Mouse (Mus musculus): ENCODE data around the gene Gm29289.
"Not testable (repeated sequence)": the region's sequence is repeated elsewhere in the genome, so short reads cannot be mapped to it uniquely, and the experiment has no call there.

Gm29289 gene

GRCm38 (mm10) chrY:2932282-2932681, at the start of gene Gm29289:
Gene Gm29289 (plus strand): TSS chrY:2932582.
- DNase-seq: not testable (repeated sequence)

- not testable (repeated sequence) for DNase-seq
Observed at GRCm38 (mm10) chrY:2900689-2901088, 31.7 kb upstream of the Gm29289 start, which contains the start of gene Gm10352. Gene Gm10352 (plus strand): TSS chrY:2900989.

Data from right cerebral cortex, adult 18-20 months (tissue).